Mouse (Mus musculus): ENCODE measurements at regions not wholly inside any gene's neighbourhood (a gene's known extent, or its start where the extent isn't known, plus 50 kb on each side); places are given as distances from the start of the nearest gene placed in this dataset.

- TF ChIP-seq CTCF (IDR thresholded peaks at IDR 0.05; ENCODE audit: insufficient read depth, low read depth, low read length) (no peak), POLR2A (IDR thresholded peaks at IDR 0.05; ENCODE audit: insufficient read depth, low read depth, low read length) (no peak)
These were observed 540.7 kb downstream of the Cypt12 start for GRCm38 (mm10) chr3:18488886-18489285.

Measured in olfactory bulb, adult 2 months (tissue).